Mouse (Mus musculus) intestine, postnatal 0 days (tissue): ENCODE measurements around the gene Smox. TPM values are rescaled to one million over a fixed set of nuclear protein-coding genes. Genes with fewer than 3 reads are reported as not detected.

Source experiments
- ATAC-seq: fragments of 200-750 bp; cut with Nextera tagmentation; 2 replicates; pipeline ENCODE4 v1.8.0; 2017; ENCODE audit warnings: mild to moderate bottlenecking, moderate TSS enrichment, moderate library complexity
- H3K27ac ChIP-seq: fragments of 300-500 bp; sonication (generic); 2 replicates; pipeline ENCODE4 v1.5.1; 2014; ENCODE audit warnings: mild to moderate bottlenecking, low read depth, low read length, moderate library complexity
- H3K27me3 ChIP-seq: fragments of 300-500 bp; sonication (generic); replicated peaks from 2 replicates; pipeline ENCODE4 v1.6.1; 2014; ENCODE audit warnings: low read length, mixed read lengths; ENCODE audit not compliant: control insufficient read depth, insufficient read depth
- H3K36me3 ChIP-seq: fragments of 300-500 bp; sonication (generic); 2 replicates; pipeline ENCODE4 v1.6.1; 2014; ENCODE audit warnings: mild to moderate bottlenecking, moderate library complexity; ENCODE audit not compliant: control insufficient read depth, insufficient read depth
- H3K4me1 ChIP-seq: fragments of 300-500 bp; sonication (generic); replicated peaks from 2 replicates; pipeline ENCODE4 v1.6.1; 2014; ENCODE audit warnings: antibody characterized with exemption, low read length, mixed read lengths; ENCODE audit not compliant: control insufficient read depth, insufficient read depth
- H3K4me2 ChIP-seq: fragments of 300-500 bp; sonication (generic); replicated peaks from 2 replicates; pipeline ENCODE4 v1.6.1; 2014; ENCODE audit warnings: low read depth, mild to moderate bottlenecking, moderate library complexity
- H3K4me3 ChIP-seq: fragments of 300-500 bp; sonication (generic); 2 replicates; pipeline ENCODE4 v1.5.1; 2014; ENCODE audit warnings: low read depth, low read length
- H3K9ac ChIP-seq: fragments of 300-500 bp; sonication (generic); 2 replicates; pipeline ENCODE4 v1.6.1; 2014; ENCODE audit warnings: mild to moderate bottlenecking, low read depth, low read length
- H3K9me3 ChIP-seq: fragments of 300-500 bp; sonication (generic); 2 replicates; pipeline ENCODE4 v1.6.1; 2016; ENCODE audit warnings: mixed run types; ENCODE audit not compliant: control insufficient read depth
- CTCF ChIP-seq: sonication (generic); IDR thresholded peaks from 2 replicates; pipeline ENCODE4 v1.5.1; 2016; ENCODE audit warnings: low read depth, mild to moderate bottlenecking, control low read depth, antibody characterized with exemption, moderate library complexity
- WGBS: fragments of 180-500 bp; shearing (Covaris S2); extraction: QIAGEN DNeasy Blood & Tissue Kit; methylation state at CpG from one replicate; pipeline ENCODE4 v1.1.7; 2014; 5-methylcytosine and 5-hydroxymethylcytosine counted together
- polyA plus RNA-seq: library from polyadenylated mRNA; unstranded; fragments of >200 nt; fragmentation: Nextera tagmentation; extraction: Ambion mirVana; gene quantifications from 2 replicates; pipeline ENCODE4 v1.2.1, GENCODE M21; 2015

Gene Smox
- polyA plus RNA-seq, 1 experiment from 2014 or later, result 19.9 TPM

DNA sequence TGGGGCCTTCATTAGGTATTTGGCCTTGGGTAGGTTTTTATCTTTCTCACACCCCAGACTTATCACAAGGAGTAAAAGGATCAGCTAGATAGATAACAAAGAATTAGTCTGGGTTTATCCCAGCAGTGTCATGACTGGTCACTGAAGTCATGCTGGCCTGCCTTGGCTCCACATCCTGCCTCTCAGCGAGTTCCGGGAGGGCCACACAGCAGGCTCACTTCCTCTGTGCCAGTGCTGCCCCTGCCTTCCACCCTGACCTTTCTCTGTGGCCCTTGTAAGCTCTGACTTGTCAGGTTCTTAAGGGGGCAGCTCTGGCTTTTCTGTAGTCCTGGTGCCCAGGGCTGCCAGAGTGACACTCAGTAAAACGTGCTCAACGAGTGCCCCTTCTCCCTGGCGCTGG, 11.3 kb downstream of the Smox start:
- no peak for ATAC-seq
- no peaks in the 10 kb centered on the region for H3K27me3 ChIP-seq
- H3K4me2 ChIP-seq, result no peak overlapping the region
- H3K36me3 ChIP-seq, result no peaks in the 10 kb centered on the region
- no peak for TF ChIP-seq CTCF
- no peaks in the 10 kb centered on the region for H3K9me3 ChIP-seq
- H3K27ac ChIP-seq, result no peak overlapping the region
- WGBS, result 80% methylated on average over 5 of the region's 5 CpGs
- H3K4me1 ChIP-seq, result no peaks in the 10 kb centered on the region
- H3K4me3 ChIP-seq, result no peak overlapping the region
- no peak overlapping the region for H3K9ac ChIP-seq

DNA sequence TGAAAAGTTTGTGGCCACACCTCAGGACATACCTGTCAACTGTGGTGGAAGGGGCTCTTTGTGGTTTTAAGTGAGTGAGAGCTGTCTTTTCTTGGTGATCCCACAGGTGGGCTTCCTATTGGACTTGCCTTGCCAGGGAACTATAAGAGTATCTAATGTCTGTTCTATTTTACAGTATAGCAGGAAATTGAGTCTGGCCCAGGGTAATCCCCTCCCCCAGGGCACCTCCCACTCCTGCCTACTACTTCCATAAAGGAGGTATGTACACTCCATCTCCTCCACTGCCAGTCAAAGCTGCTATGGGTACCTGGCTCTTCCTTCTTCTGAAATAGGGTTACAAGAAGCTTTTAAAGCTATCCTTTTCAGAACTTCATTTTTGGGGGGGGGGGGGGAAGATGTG, 14.1 kb downstream of the Smox start:
- TF ChIP-seq CTCF, result no peak
- H3K4me3 ChIP-seq, result no peak overlapping the region
- no peaks in the 10 kb centered on the region for H3K4me1 ChIP-seq
- H3K9me3 ChIP-seq, result no peaks in the 10 kb centered on the region
- no peaks in the 10 kb centered on the region for H3K36me3 ChIP-seq
- no peak overlapping the region for H3K4me2 ChIP-seq
- H3K27ac ChIP-seq, result no peak overlapping the region
- ATAC-seq, result no peak
- H3K27me3 ChIP-seq, result no peaks in the 10 kb centered on the region
- no peak overlapping the region for H3K9ac ChIP-seq

DNA sequence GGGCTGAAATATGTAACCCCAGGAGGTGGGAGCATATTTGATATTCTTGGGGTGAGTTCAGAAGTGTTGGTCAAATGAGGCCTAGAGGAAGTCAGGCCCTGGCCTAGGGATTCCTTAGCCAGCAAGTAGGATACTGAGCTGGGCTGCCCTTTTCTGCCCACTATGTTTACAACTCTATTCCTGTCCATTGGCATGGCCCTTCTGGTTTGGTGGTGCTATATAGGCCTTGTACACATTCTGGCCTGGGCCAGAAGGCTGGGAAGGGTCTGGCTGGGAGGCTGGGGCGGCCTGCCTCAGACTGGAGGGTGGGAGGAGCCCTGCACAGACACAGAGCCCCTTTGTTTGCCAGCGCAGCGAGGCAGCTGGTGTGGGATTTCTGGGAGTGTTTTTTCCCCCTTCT, 15.1 kb downstream of the Smox start:
- 40% methylated on average over 3 of the region's 3 CpGs for WGBS
- ATAC-seq, result no peak
- Histone ChIP-seq H3K9me3 (no peaks in the 10 kb centered on the region), H3K4me1 (no peaks in the 10 kb centered on the region), H3K27ac (no peak overlapping the region), H3K4me3 (no peak overlapping the region), H3K27me3 (no peaks in the 10 kb centered on the region), H3K4me2 (no peak overlapping the region), H3K9ac (no peak overlapping the region), H3K36me3 (no peaks in the 10 kb centered on the region)
- no peak for TF ChIP-seq CTCF

DNA sequence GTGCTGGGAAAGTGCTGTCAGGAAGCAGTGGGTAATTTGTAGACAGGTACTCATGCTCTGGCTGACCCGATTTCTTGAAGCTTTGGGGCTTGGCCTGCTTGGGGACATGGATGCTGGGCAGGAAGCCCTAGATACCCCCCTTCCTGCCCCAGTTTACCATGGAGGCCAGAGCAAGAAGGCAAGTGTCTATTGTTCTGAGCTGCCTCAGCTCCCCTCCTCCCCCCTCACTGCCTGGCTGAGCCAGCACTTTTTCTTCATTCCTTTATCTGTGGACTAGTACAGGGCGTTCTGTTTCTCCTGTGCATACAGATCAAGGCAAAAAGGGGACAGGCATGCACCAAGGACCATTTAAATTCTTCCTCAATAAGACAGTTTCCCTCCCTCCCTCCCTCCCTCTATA, 17.2 kb downstream of the Smox start:
- Histone ChIP-seq H3K9ac (no peak overlapping the region), H3K4me1 (no peaks in the 10 kb centered on the region), H3K9me3 (no peaks in the 10 kb centered on the region), H3K36me3 (no peaks in the 10 kb centered on the region), H3K4me2 (no peak overlapping the region), H3K4me3 (no peak overlapping the region), H3K27me3 (no peaks in the 10 kb centered on the region), H3K27ac (no peak overlapping the region)
- ATAC-seq, result no peak
- no peak for TF ChIP-seq CTCF
- 43% methylated on average over 2 of the region's 2 CpGs for WGBS

DNA sequence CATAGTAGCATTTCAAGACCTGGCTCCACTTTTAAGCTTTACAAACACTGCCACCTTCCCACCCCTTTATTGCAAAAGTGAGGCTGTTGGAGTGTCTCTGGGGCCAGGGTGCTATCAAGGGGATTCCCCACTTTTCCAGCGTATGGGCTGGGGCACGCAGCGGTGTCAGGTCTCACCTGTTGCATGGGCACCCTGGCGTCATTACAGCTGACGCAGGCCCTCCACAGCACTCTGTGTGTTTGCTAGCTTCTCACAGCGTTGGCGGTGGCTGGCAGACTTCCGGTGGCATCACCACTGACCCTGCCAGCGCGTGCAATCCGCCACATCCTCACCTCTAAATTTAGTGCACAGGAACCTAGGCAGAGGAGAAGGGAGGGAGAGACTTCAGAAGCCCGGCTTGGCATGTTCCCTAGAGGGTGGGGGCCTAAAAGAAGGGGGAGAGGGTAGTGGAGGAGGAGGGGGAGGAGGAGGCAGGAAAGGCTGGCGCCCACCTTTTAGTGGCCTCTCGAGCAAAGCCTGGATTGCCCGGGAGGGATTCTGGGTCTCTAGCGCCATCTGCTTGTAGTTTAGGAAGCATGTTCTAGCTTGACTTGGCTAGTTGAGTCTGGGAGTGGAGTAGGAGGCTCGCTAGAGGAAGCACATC, 18.5 kb downstream of the Smox start:
- peak; percentile 46 for ATAC-seq
- no peaks in the 10 kb centered on the region for H3K27me3 ChIP-seq
- no peaks in the 10 kb centered on the region for H3K36me3 ChIP-seq
- H3K4me3 ChIP-seq, result no peak overlapping the region
- H3K4me1 ChIP-seq, result no peaks in the 10 kb centered on the region
- no peaks in the 10 kb centered on the region for H3K9me3 ChIP-seq
- 12% methylated on average over 17 of the region's 17 CpGs for WGBS
- H3K4me2 ChIP-seq, result peak overlapping the region; percentile 52
- H3K27ac ChIP-seq, result no peak overlapping the region
- H3K9ac ChIP-seq, result 0 out of 2 replicates have a peak overlapping the region, but pooled peaks have one; percentile 24
- TF ChIP-seq CTCF, result peak; percentile 86

DNA sequence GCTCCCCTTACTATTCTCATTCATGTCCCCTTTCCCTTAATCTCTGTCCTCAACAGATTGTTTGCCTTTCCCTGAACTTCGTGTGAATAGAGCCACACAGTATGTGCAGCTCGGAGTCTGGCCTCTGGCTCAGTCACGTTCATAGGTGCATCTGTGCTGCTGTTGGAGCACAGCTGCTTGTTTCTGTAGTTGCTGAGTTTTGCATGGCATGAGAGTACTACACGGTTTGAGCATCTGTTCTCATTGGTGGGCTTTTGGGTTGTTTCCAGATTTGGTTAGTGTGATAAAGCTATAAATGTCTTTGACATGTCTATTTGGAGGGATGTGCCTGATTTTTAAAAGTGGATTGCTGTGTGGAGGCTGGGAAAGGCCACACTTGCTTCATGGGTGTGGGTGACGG, 19.2 kb downstream of the Smox start:
- H3K27ac ChIP-seq, result no peak overlapping the region
- 81% methylated on average over 5 of the region's 5 CpGs for WGBS
- TF ChIP-seq CTCF, result no peak
- H3K27me3 ChIP-seq, result no peaks in the 10 kb centered on the region
- no peak for ATAC-seq
- no peak overlapping the region for H3K9ac ChIP-seq
- H3K9me3 ChIP-seq, result no peaks in the 10 kb centered on the region
- H3K4me2 ChIP-seq, result no peak overlapping the region
- no peak overlapping the region for H3K4me3 ChIP-seq
- no peaks in the 10 kb centered on the region for H3K4me1 ChIP-seq
- H3K36me3 ChIP-seq, result no peaks in the 10 kb centered on the region

DNA sequence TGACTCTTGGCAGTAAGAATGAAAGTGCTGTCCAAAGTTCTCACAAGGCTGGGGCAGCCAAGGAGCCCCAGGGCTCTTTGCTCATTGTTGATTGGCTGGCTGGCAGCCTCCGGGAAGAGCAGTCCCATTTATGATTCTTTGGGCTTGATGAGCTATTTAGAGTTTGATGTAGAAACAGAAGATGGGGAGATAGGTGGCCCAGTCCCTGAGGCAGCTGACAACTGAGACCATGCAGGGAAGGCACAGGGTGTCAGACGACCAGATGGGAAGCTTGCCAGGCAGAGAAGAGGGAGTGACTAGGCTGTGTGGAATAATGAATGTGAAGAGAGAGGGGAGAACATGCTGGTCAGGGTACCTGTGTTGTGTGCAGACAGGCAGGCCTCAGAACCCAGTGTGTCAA, 22.2 kb downstream of the Smox start:
- ATAC-seq, result no peak
- H3K27ac ChIP-seq, result no peak overlapping the region
- no peaks in the 10 kb centered on the region for H3K9me3 ChIP-seq
- no peak overlapping the region for H3K4me3 ChIP-seq
- H3K9ac ChIP-seq, result no peak overlapping the region
- H3K4me2 ChIP-seq, result no peak overlapping the region
- no peak for TF ChIP-seq CTCF
- WGBS, result 17% methylated on average over 2 of the region's 2 CpGs
- H3K27me3 ChIP-seq, result no peaks in the 10 kb centered on the region
- no peaks in the 10 kb centered on the region for H3K4me1 ChIP-seq
- H3K36me3 ChIP-seq, result no peaks in the 10 kb centered on the region; the same call in 1 of the 2 replicates
